Mouse (Mus musculus) heart, postnatal 25 days (tissue): ENCODE results near the gene Ccdc194. TPM values are rescaled to one million over a fixed set of nuclear protein-coding genes. Genes with fewer than 3 reads are reported as not detected.

ENCODE experiments used
- DNase-seq: peaks from one replicate; pipeline ENCODE4 v3.0.0; 2022; ENCODE audit warnings: low spot score
- intact Hi-C: fragments of 180-260 bp; cut with DNase I; formaldehyde crosslinking; loops from one replicate; pipeline ENCODE4 v1.15.1; 2025
- total RNA-seq, 2 experiments: library from RNA; stranded (reverse); gene quantifications; 2 replicates each; pipeline ENCODE4 v1.2.3; 2021

Ccdc194 gene
- total RNA-seq = under 1 TPM in 1 of 2 experiments, not detected in 1; 0.14 TPM

- intact Hi-C loops = no loop called here
- no peak for DNase-seq
These were observed at the start of gene Ccdc194 for GRCm38 (mm10) chr8:71525226-71526050. Gene Ccdc194, minus strand, starts transcription at chr8:71525711.

GRCm38 (mm10) chr8:71575020-71575419, 49.5 kb upstream of the Ccdc194 start:
- DNase-seq = no peak
- intact Hi-C loops = no loop called here

GRCm38 (mm10) chr8:71574426-71574825, 48.9 kb upstream of the Ccdc194 start:
- DNase-seq = no peak
- intact Hi-C loops = no loop called here

GRCm38 (mm10) chr8:71572847-71573633, 47.5 kb upstream of the Ccdc194 start:
- intact Hi-C loops = no loop called here
- DNase-seq = peak; percentile 67

DNA sequence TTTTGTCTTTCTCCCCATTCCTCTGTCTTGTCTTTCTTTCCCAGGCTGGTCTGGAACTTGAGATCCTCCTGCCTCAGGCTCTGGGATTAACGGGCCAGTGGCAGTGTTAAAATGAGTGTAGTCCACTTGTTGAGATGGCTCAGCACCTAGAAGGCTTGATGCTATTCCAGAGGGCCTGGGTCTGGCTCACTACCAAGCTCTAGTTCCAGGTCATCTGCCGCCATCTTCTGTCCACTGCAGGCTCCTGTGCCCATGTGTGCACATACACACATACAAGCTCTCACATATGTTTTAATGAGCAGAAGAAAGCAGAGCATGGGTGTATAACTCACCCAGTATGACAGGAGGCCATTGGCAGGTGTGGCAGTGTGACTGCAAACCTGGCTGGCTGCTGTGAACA, 46.6 kb upstream of the Ccdc194 start:
- intact Hi-C loops = no loop called here
- no peak for DNase-seq

- DNase-seq = peak; percentile 80
- intact Hi-C loops = no loop called here
These were observed 44.9 kb upstream of the Ccdc194 start for GRCm38 (mm10) chr8:71570291-71570954.

- DNase-seq = peak; percentile 74
- intact Hi-C loops = no loop called here
These were observed 44.1 kb upstream of the Ccdc194 start for GRCm38 (mm10) chr8:71569366-71570290.

- no peak for DNase-seq
- intact Hi-C loops = no loop called here
These were observed 43.4 kb upstream of the Ccdc194 start for GRCm38 (mm10) chr8:71568941-71569340.

GRCm38 (mm10) chr8:71568387-71568937, 43.0 kb upstream of the Ccdc194 start, which contains the start of gene Slc27a1:
Gene Slc27a1, plus strand, starts transcription at chr8:71568882.
- intact Hi-C loops = no loop called here
- DNase-seq = peak; percentile 62

DNA sequence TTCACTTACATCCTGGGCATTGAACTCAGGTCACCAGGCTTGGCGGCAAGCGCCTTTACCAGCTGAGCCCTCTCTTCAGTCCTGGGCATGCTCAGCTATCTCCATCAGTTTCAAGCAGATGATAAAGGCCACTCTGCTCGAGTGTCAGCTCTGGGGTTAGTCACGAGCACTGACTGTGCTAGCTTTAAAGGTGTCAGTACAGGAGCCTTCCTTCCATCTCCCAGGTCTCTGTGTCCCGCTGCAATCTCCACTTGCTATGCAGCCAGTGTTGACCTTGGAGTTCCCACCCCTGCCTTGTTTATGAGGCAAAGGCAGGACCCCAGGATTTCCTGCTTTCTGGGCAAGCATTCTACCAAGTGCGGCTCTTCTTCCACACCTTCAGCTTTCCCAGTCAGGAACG, 42.1 kb upstream of the Ccdc194 start:
- intact Hi-C loops = no loop called here
- DNase-seq = no peak

- no peak for DNase-seq
- intact Hi-C loops = no loop called here
These were observed 41.0 kb upstream of the Ccdc194 start, which contains the start of gene Nxnl1 for GRCm38 (mm10) chr8:71566501-71566900. Gene Nxnl1, minus strand, starts transcription at chr8:71566601.

DNA sequence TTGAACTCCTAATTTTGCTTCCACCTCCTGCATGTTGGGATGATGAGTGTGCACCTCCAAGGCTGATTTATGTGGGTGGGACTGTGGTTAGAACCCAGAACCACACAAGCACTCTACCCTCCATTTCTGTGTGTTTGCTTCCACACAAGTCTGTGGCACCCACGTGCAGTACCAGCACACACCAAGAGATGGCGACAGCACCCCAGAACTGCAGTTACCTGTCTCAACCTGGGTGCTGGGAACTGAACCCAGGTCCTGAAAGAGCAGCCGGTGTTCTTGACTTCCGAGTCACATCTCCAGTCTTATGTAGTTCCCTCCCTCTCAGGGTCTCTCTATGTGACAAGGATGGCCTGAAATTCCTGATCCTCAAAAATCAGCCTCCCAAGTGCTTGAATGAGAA, 38.5 kb upstream of the Ccdc194 start:
- DNase-seq = no peak
- intact Hi-C loops = loop anchor here (1.0 to 2.0 kb wide), 2 partner anchors 69 to 96 kb away; no protein-coding TSS in a partner anchor

DNA sequence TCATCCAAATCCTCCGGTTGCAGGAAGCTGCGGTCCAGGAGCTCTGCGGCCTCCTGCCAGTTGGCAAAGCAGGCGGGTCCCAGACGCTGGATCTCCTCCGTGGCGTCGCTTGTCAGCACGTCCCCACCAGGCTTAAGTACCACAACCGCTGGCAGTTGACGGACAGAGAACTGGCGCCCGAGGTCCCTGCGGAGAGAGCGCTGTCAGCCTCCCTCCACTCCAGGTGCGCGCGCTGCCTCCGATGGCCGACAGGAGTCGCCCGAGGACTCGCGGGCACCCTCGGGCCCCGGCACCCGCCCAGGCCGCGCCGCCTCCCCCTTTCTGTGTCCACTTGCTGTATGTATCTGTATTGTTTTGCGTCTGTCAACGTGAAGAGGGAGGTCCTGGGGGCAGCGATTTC, 37.2 kb upstream of the Ccdc194 start:
- DNase-seq = peak; percentile 67
- intact Hi-C loops = loop anchor here (1.0 to 2.0 kb wide), 2 partner anchors 70 to 98 kb away; no protein-coding TSS in a partner anchor

GRCm38 (mm10) chr8:71561401-71561800, 35.9 kb upstream of the Ccdc194 start:
- intact Hi-C loops = loop anchor here (1.0 kb wide), 1 partner anchor 35 kb away; no protein-coding TSS in a partner anchor
- no peak for DNase-seq

DNA sequence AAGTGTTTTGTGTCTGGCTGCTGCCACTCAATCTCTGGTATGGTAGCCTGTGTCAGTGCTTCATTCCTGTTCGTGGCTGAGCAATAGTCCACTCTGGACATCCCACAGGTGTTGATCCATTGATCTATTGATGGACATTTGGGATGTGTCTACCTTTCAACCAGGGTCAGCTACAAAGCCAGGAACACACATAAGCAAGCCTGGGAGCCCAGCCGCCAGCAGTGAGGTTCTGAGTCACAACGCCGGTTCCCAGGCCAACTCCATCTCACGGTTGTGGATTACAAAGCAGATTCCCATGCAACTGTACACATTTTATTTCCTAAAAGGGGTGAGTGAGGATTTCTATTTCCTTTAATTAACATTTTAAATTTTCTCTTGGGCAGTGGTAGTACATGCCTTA, 35.3 kb upstream of the Ccdc194 start:
- intact Hi-C loops = loop anchor here (1.0 kb wide), 1 partner anchor 36 kb away; no protein-coding TSS in a partner anchor
- DNase-seq = no peak

DNA sequence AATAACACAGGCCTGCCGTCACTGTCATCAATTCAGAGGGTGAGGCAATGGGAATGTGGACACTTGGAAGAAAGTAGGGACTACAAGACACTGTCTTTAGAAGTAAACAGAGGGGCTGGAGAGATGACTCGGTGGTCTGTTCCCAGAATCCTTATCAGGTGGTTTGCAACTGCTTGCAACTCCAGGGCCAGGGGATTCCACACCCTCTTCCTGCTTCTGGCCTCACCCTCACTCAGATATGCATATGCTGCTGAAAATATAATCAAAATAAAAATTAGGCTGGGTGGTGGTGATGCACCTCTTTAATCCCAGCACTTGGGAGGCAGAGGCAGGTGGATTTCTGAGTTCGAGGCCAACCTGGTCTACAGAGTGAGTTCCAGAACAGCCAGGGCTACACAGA, 34.6 kb upstream of the Ccdc194 start:
- no peak for DNase-seq
- intact Hi-C loops = no loop called here

GRCm38 (mm10) chr8:71558958-71559690, 33.6 kb upstream of the Ccdc194 start:
- DNase-seq = peak; percentile 39
- intact Hi-C loops = no loop called here
